Mouse (Mus musculus) heart, adult 18-20 months (tissue): Measurements from ENCODE around the gene Wrnip1. TPM values are rescaled to one million over a fixed set of nuclear protein-coding genes. Genes with fewer than 3 reads are reported as not detected.
"Not testable (repeated sequence)": the region's sequence is repeated elsewhere in the genome, so short reads cannot be mapped to it uniquely, and the experiment has no call there.

Experiments
- DNase-seq, 2 experiments: peaks; one replicate each; pipeline ENCODE4 v3.0.0; 2021 to 2022; ENCODE audit warnings: mixed read lengths in 1 of 2
- total RNA-seq, 2 experiments: library from RNA; stranded (reverse); gene quantifications; 2 replicates each; pipeline ENCODE4 v1.2.3; 2021

Gene Wrnip1
- total RNA-seq, 2 experiments from 2014 or later = 19.9 to 26.0 TPM

DNA sequence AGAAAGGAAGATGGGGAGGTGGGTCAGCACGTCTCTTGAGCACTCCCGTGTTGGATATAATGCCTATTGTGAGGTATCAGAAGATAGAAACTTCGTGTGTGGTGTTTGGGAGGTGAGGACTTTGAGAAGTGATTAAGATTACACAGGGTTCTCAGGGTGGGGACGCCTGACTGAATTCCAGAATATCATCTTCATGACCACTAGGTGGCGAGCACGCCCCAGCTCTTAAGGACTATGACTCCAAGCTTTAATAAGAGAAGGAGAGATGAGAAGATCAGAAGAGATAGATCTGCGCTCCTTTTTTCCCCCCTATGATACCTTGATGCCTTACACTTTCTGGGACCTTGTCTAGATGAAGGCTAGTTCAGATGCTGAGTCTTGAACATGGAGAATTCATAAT is 50.1 kb downstream of the Wrnip1 start:
- peak; percentile 56 to 72 for DNase-seq

DNA sequence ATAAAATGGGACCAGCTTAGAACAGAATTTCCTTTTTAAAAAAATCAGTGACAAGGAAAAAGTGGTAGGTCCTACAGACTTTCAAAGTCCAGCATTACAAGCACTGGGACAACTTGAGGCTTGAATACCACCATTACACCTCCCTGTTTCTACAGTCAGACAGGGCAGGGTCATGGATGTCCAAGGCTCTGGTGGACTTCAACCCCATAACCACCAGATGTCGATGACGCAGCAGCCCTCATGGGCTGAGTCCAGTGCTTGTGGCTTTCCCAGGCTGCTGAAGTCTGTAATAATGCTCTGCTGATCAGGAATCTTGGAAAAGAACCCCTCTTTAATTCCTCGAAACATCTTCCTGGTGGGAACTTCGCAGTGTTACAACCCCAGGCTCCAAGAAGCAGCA is 50.7 kb downstream of the Wrnip1 start:
- DNase-seq = no peak

DNA sequence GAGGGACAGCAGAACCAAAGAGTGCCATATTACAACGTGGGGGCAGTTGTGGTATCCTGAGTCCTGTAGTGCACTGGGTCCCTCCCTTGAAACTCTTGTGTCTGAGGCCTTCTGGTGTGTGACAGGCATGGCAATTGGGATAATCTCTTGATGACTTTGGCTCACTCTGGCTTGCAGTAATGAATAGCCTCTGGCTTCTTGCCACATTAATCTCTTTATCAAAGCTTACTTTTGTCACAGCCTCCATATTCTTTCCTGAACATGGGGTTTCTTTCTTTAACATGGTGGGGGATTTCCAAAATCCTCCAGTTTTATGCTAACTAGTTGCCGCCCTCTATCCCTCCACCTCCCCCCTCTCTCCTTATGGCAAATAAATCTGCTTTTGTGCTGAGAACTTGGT is 51.2 kb downstream of the Wrnip1 start:
- no peak for DNase-seq

DNA sequence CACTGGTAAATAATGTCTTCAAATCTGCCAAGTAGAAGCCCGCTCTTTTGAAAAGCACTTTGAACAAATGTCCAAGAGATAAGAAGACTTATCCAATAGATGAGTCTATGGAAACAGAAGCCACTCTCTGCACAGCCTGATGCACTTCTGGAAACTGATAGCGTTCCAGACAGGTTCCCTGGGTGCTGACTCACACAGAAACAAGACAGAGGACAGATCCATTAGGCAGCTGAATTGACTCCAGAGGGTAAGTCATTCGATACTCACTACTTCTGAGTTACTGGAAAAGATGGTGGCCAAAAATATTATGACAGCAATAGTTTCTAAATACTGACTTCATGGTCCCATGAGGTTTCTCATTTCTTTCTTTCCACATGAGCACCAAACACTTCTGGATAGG is 59.0 kb downstream of the Wrnip1 start:
- DNase-seq = peak; percentile 26 to 33

DNA sequence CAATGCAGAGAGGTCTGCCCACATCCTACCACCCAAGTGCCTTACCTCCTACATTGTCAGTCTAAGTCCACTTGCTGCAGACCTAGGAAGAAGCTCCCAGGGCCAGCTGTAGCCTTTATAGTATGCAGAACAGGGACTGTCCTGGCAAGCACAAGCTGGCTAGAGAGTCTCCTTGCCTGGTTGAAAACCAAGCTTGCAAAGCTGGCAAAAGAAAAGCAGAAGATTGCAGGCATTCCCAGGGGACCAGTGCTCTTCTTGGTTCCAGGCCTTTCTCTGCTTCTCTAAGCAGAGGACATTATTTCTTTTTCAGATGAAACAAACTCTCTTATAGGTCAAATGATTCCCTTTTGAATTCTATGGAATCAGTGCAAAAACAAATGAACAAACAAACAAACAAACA is 61.6 kb downstream of the Wrnip1 start:
- DNase-seq = no peak

DNA sequence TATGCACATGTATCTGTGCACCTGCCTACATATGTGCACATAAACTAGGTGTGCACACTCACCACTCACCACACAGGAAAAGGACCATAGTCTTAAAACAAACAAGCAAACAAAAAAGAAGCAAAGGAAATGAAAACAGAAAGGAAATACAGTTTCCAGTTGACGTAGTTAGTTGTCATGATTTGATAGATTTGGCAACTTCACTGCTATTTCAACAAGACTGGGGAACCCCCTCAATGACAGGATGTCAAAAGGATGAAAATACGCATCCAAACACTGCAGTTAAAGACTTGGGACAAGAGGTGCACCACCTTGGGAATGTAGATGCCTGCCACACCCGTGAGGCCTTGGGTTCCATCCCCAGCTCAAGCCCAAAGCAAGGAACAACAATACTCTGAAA is 62.7 kb downstream of the Wrnip1 start:
- DNase-seq = not testable (repeated sequence)

DNA sequence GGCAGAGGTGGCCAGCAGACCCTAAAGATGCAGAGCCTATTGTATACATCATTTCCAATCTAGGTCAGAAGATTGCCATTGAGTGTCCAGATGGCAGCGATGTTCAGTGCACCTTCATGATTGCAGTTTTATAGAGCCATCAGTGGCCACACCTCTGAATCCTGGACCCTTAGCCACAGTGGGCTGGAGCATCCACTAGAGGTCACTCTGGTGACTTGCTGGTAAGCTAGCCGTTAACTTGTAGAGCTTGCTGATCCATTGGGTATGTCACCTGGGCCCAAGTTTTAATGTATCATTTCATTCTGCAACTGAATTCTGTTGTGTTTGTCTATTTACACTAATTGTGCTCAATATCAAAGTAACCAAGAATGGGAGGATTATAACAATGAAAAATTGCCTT is 63.8 kb downstream of the Wrnip1 start:
- DNase-seq = no peak

DNA sequence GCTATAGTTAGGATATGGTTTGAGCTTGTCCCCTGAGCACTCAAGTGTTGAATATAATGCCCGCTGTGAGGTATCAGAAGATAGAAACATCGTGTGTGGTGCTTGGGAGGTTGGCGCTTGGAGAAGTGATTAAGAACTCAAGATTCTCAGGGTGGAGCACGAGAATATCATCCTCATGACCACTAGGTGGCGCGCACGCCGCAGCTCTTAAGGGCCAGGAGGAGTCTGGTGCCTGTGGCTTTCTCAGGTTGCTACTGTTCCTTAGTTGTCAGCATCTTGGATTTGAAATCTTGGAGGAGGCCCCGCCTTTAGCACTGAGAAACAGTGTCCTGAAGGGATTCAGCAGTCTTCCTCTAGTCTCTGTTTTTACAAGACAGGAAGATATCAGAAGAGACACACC is 64.6 kb downstream of the Wrnip1 start:
- peak; percentile 55 to 85 for DNase-seq

DNA sequence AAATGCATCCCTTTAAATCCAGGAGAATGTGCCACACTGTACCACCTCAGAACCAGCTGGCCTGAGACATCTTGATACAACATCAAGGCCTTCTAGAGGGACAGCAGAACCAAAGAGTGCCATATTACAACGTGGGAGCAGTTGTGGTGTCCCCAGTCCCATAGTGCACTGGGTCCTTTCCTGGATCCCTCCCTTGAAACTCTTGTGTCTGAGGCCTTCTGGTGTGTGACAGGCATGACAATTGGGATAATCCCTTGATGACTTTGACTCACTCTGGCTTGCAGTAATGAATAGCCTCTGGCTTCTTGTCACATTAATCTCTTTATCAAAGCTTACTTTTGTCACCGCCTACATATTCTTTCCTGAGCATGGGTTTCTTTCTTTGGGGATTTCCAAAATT is 65.2 kb downstream of the Wrnip1 start:
- no peak for DNase-seq

DNA sequence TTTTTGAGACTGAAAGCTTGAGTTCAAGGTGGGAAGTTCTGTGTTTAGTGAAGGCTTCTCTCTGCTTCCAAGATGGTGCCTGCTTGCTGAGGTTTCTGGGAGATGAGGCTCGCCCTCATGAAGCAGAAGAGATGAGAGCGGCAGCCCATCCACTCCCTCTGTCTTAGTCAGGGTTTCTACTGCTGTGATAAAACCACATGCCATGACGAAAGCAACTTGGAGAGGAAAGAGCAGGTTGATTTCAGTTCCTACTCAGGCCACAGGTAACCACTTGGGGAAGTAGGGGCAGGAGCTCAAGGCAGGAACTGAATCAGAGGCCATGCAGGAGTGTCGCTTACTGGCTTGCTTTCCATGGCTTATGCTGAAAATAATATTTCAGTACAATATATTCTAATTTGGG is 66.4 kb downstream of the Wrnip1 start:
- DNase-seq = not testable (repeated sequence)

DNA sequence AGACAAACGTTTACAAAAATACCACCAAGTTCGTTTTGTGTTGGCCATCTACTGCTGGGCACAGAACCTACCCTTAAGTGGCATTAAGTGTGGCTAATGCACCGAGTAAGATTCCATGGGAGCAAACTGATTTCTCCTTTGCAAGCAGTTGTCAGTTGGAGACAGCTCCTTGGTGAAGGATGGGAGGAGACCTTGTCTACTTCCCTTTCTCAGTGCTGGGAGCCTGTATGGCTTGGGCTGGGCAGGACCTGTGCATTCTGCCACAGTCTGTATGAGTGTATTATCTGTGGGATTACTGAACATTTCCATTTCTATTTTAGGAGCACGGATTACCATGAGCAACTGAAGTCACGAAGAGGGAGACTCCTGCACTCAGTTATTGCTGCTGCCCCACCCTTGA is 67.0 kb downstream of the Wrnip1 start:
- DNase-seq = no peak

Other genes starting within 250 kb of the Wrnip1 start
- gene Mylk4, start 18.1 kb upstream of the Wrnip1 start, total RNA-seq = 100 to 1,000 TPM; 206 to 302 TPM
- gene D930007J09Rik, start 811 bp downstream of the Wrnip1 start, total RNA-seq = not detected
- gene Serpinb1a, start 49.1 kb downstream of the Wrnip1 start, total RNA-seq = 1 to 10 TPM; 2.9 to 4.7 TPM
- gene Serpinb1c, start 96.2 kb downstream of the Wrnip1 start, total RNA-seq = 1 to 10 TPM; 1.3 to 3.5 TPM
- gene Serpinb6b, start 163.2 kb downstream of the Wrnip1 start, total RNA-seq = 10 to 100 TPM; 31.5 to 39.0 TPM
- gene Serpinb9, start 201.2 kb downstream of the Wrnip1 start, total RNA-seq = 10 to 100 TPM in 1 of 2 experiments, 1 to 10 TPM in 1; 9.4 to 11.3 TPM
- under 1 TPM; 0.13 to 0.27 TPM for gene Serpinb9b, start 225.4 kb downstream of the Wrnip1 start, total RNA-seq